Mouse (Mus musculus) neural tube, embryonic 13.5 days (tissue): Measurements from ENCODE around the gene Prickle2. TPM values are rescaled to one million over a fixed set of nuclear protein-coding genes. Genes with fewer than 3 reads are reported as not detected.
A peak's percentile ranks its signal among the peaks of the same experiment; 100 is the strongest.

Experiments
- ATAC-seq: fragments of 200-750 bp; cut with Nextera tagmentation; 2 replicates; pipeline ENCODE4 v1.8.0; 2017; ENCODE audit warnings: low read depth, mild to moderate bottlenecking, moderate TSS enrichment, moderate library complexity
- H3K27ac ChIP-seq: fragments of 300-500 bp; sonication (generic); replicated peaks from 2 replicates; pipeline ENCODE4 v1.5.1; 2015; ENCODE audit warnings: moderate library complexity, mild to moderate bottlenecking, inconsistent platforms
- H3K27me3 ChIP-seq: fragments of 300-500 bp; sonication (generic); 2 replicates; pipeline ENCODE4 v1.6.1; 2015; ENCODE audit warnings: mild to moderate bottlenecking, inconsistent platforms
- H3K36me3 ChIP-seq: fragments of 300-500 bp; sonication (generic); 2 replicates; pipeline ENCODE4 v1.6.1; 2015; ENCODE audit warnings: mild to moderate bottlenecking, inconsistent platforms
- H3K4me1 ChIP-seq: fragments of 300-500 bp; sonication (generic); replicated peaks from 2 replicates; pipeline ENCODE4 v1.6.1; 2015; ENCODE audit warnings: inconsistent platforms
- H3K4me2 ChIP-seq: fragments of 300-500 bp; sonication (generic); 2 replicates; pipeline ENCODE4 v1.6.1; 2015; ENCODE audit warnings: inconsistent platforms, mild to moderate bottlenecking, moderate library complexity
- H3K4me3 ChIP-seq: fragments of 300-500 bp; sonication (generic); 2 replicates; pipeline ENCODE4 v1.5.1; 2015; ENCODE audit warnings: mild to moderate bottlenecking, inconsistent platforms
- H3K9ac ChIP-seq: fragments of 300-500 bp; sonication (generic); 2 replicates; pipeline ENCODE4 v1.6.1; 2015; ENCODE audit warnings: moderate library complexity, mild to moderate bottlenecking, inconsistent platforms
- H3K9me3 ChIP-seq: fragments of 300-500 bp; sonication (generic); 2 replicates; pipeline ENCODE4 v1.6.1; 2016; ENCODE audit warnings: inconsistent platforms
- whole genome bisulfite sequencing: fragments of 180-500 bp; shearing (Covaris S2); methylation state at CpG from one replicate; pipeline ENCODE4 v1.1.7; 2015; 5-methylcytosine and 5-hydroxymethylcytosine counted together
- polyA plus RNA-seq: library from polyadenylated mRNA; unstranded; fragments of >200 nt; fragmentation: Nextera tagmentation; extraction: Ambion mirVana; gene quantifications from 2 replicates; pipeline ENCODE4 v1.2.1, GENCODE M21; 2015

Gene Prickle2
- 12.3 and 13.8 TPM in 2 replicates for polyA plus RNA-seq

DNA sequence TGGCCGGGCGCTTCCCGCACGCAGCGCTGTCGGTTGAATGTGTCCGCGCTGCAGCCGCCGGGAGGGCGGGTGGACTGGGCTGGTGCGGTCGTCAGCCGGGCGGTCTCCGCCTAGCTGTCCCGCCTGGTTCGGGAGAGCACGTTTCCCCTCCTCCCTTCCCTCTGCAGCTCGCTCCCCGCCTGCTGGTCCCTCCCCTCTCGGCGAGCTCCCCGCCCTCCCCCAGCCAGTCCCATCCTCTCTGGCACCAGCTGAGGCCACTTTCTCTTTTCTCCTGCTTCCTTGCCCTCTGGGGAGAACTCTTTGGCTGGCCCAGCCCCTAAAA is at the start of gene Prickle2:
Prickle2 (minus strand) TSS at position 11 of the 322 bp plus-strand sequence.
- H3K27me3 ChIP-seq: no peaks in the 10 kb centered on the region
- peaks cover 33% of the 10 kb centered on the region for H3K4me1 ChIP-seq
- H3K27ac ChIP-seq: peak within 1 kb of the TSS; percentile 82
- peak within 1 kb of the TSS; percentile 94 for H3K9ac ChIP-seq
- H3K4me2 ChIP-seq: peak within 1 kb of the TSS; percentile 91
- 0% methylated on average over 9 of the region's 24 CpGs for WGBS
- H3K36me3 ChIP-seq: 0 out of 2 replicates have a peak, but pooled peaks cover 6% of the 10 kb centered on the region
- H3K9me3 ChIP-seq: no peaks in the 10 kb centered on the region
- H3K4me3 ChIP-seq: peak within 1 kb of the TSS; percentile 76
- ATAC-seq: peak; percentile 94

DNA sequence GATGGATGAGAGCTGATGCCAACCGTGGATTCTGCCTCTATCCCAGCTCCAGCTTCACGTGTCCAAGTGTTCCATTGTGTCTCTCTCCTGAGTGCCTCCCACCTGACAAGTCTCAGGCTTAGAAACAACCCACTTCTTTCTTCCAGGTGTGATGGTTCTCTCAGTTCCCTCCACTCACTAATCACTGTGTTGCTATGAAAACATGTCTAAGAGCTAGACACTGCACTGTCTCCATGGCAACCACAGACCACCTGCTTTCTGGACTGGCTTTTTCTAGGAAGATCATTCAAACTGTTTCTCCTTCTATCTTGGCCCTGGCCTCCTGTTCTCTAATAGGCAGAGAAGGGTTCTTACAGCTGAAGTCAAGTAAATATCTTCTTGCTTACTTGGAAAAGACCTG is 46.8 kb upstream of the Prickle2 start:
- no peak overlapping the region for H3K27ac ChIP-seq
- H3K9me3 ChIP-seq: no peaks in the 10 kb centered on the region
- H3K27me3 ChIP-seq: no peaks in the 10 kb centered on the region
- peaks cover 5% of the 10 kb centered on the region; the same call in 1 of the 2 replicates for H3K4me1 ChIP-seq
- H3K4me2 ChIP-seq: no peak overlapping the region
- 89% methylated on average over 2 of the region's 2 CpGs for WGBS
- H3K36me3 ChIP-seq: no peaks in the 10 kb centered on the region
- ATAC-seq: no peak
- H3K9ac ChIP-seq: no peak overlapping the region
- H3K4me3 ChIP-seq: no peak overlapping the region

DNA sequence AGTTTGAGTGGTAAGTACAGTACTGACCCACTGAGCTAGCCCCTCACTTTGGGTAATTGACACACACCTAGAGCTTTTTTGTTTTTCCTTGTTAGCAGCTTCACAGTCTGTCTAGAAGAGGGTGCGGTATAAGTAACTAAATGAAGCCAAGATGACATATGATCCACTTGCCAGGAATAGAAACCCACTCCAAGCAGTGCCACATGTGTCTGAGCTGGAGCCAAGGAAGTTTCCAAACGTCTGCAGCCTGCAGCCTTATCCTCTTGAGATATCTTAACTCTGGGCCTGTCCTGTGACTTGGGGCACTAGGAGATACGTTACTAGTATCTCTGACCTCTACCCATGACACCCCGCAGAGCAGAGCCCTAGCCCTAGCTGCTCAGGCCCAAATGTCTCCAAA is 43.5 kb upstream of the Prickle2 start:
- H3K27me3 ChIP-seq: no peaks in the 10 kb centered on the region
- H3K4me1 ChIP-seq: peaks cover 5% of the 10 kb centered on the region; the same call in 1 of the 2 replicates
- no peak overlapping the region for H3K4me3 ChIP-seq
- no peaks in the 10 kb centered on the region for H3K36me3 ChIP-seq
- ATAC-seq: no peak
- no peaks in the 10 kb centered on the region for H3K9me3 ChIP-seq
- H3K9ac ChIP-seq: no peak overlapping the region
- 76% methylated on average over 4 of the region's 4 CpGs for WGBS
- H3K27ac ChIP-seq: no peak overlapping the region
- no peak overlapping the region for H3K4me2 ChIP-seq

DNA sequence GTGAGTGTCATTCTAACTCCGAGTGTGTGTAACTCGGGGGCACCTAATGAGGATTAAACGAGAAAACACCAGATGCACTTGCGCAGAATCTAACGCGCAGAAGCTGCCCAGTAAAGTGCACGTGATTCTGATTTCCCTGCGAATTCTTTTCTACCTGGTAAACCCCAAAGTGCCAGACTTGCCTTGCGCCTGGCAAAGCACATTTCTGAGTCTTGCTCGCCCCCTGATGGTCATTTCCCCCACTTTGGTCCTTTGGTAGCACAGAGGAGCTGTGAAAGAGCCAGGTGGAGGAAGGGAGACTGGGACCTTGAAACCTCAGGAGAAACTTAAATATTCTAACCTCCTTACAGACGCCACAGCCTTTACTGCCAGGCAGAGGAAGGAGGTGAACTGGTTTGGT is 37.6 kb upstream of the Prickle2 start:
- Histone ChIP-seq H3K36me3 (no peaks in the 10 kb centered on the region), H3K27me3 (no peaks in the 10 kb centered on the region), H3K27ac (no peak overlapping the region), H3K4me3 (no peak overlapping the region), H3K4me1 (peaks cover 11% of the 10 kb centered on the region), H3K9ac (no peak overlapping the region), H3K9me3 (no peaks in the 10 kb centered on the region), H3K4me2 (peak overlapping the region; percentile 37)
- 14% methylated on average over 11 of the region's 11 CpGs for WGBS
- ATAC-seq: peak; percentile 69; the same call in 1 of the 2 replicates

DNA sequence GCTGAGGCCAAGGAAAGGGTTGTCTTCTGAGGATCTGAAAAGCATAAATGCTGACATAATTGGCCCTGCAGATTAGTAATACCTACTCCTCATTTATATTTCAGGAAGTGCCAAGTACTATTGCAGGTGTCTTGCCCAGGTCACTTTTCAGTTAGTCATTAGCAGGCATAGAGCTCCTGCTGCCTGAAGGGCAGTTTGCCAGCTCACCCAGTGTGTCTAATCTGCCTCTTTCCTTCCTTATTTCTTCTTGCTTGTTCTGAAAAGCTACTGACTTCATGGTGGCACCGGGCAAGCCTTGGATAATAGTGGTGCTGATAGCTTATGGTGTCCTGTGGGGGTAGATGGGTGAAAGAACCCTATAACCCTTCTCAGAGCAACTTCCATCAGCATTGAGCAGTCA is 31.2 kb upstream of the Prickle2 start:
- Histone ChIP-seq H3K27ac (no peak overlapping the region), H3K9me3 (peaks cover 11% of the 10 kb centered on the region; the same call in 1 of the 2 replicates), H3K36me3 (no peaks in the 10 kb centered on the region), H3K4me1 (no peaks in the 10 kb centered on the region), H3K9ac (no peak overlapping the region), H3K4me3 (no peak overlapping the region), H3K27me3 (no peaks in the 10 kb centered on the region), H3K4me2 (no peak overlapping the region)
- no peak for ATAC-seq
- WGBS: 88% methylated on average over 1 of the region's 1 CpGs

DNA sequence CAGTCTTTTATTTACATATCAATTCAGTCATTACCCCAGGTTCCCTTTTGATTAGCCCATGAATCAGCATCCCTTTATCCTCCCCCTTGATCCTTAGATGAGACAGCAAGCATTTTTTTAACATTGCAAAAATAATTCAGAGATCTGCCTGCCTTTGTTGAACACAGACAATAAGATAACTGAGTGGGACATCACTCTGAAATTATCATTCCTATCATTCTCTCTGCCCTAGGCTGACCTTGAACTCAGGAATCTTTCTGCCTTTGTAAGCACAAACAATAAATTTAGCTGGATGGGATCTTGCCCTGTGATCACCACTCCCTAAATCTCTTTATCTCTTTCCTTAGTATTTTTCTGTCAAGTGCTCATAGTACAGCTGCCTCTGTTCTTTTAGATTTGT is 27.7 kb upstream of the Prickle2 start:
- Histone ChIP-seq H3K4me2 (no peak overlapping the region), H3K4me1 (peaks cover 4% of the 10 kb centered on the region), H3K27ac (no peak overlapping the region), H3K9me3 (peaks cover 11% of the 10 kb centered on the region; the same call in 1 of the 2 replicates), H3K9ac (no peak overlapping the region), H3K4me3 (no peak overlapping the region), H3K27me3 (no peaks in the 10 kb centered on the region), H3K36me3 (no peaks in the 10 kb centered on the region)
- no peak for ATAC-seq

DNA sequence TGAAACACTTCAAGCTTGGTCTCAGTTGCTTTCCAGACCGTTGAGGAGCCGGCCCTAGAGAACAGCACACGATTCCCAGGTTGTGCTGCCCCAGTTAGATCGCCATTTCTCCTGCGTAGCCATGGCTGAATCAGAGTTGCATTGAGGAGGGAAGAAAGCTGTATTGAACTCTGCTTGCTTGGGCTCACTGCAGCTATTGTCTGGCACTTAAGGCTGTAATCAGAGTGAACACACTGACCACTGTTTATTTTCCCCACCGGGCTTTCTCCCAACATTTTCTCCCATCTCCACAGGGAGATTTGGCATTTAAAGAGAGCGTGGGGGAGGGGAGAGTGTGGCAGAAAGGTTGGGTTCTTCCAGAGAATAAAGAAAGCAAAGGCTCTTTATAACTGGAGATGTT is 22.6 kb upstream of the Prickle2 start:
- ATAC-seq: no peak
- H3K27ac ChIP-seq: peak overlapping the region; percentile 54; the same call in 1 of the 2 replicates

DNA sequence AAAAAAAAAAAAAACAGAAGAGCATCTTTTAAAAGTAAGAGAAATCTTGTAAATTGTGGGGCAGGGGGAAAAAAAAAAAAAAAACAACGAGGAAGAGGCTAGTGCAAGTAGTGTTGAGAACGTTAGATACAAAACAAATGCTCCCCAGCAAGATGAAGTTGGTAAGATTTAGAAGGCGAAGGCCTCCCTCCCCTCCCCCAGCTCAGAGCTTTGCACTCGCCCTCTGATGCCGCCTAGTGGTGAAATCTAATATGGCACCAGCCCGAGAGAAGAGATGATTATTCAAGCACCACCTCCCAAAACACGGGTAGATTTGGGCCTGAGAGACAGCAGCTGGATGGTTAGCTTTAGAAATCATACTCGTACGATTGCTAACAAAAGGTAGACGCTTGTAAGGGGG is 22.1 kb upstream of the Prickle2 start:
- under 1% methylated on average over 10 of the region's 10 CpGs for WGBS
- Histone ChIP-seq H3K27me3 (no peaks in the 10 kb centered on the region), H3K36me3 (no peaks in the 10 kb centered on the region), H3K27ac (peak overlapping the region; percentile 54; the same call in 1 of the 2 replicates), H3K4me1 (peaks cover 40% of the 10 kb centered on the region), H3K9me3 (no peaks in the 10 kb centered on the region), H3K4me3 (no peak overlapping the region), H3K4me2 (no peak overlapping the region; the same call in 1 of the 2 replicates), H3K9ac (peak overlapping the region; percentile 43; the same call in 1 of the 2 replicates)
- ATAC-seq: no peak

More for the DNA sequence above, 22.6 kb upstream of the Prickle2 start:
- Histone ChIP-seq H3K9ac (peak overlapping the region; percentile 43; the same call in 1 of the 2 replicates), H3K4me1 (peaks cover 40% of the 10 kb centered on the region), H3K27me3 (no peaks in the 10 kb centered on the region), H3K36me3 (no peaks in the 10 kb centered on the region), H3K4me2 (no peak overlapping the region; the same call in 1 of the 2 replicates), H3K4me3 (no peak overlapping the region), H3K9me3 (0 out of 2 replicates have a peak, but pooled peaks cover 3% of the 10 kb centered on the region)
- WGBS: 37% methylated on average over 7 of the region's 7 CpGs

DNA sequence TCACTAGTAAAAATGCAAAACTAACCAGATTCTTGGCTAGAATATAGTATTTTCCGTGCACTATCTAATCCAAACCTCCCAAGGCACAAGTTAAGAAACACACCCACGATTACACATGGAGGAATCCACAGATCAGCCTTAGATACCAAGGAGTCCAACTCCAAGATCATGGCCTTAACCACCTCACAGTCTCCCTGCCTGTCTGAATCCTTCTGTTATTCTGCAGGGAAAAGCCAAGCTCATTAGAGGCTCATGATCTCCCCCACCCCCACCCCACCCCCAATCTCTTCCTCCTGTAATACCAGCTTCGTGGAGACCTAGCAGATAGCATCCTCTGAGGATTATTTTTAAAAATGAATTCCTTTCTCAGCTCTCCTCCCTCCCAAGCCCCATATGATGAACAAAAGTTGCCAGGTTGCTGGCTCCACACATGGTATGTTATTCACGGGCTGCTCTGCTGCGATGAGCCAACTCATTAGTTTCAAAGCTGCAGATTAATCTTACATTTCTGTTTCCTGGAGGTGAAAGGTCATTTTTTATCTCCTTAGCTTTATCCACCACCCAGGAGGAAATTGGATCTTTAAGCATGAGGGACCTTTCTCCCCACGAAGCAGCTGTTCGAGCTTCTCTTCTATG is 21.5 kb upstream of the Prickle2 start:
- Histone ChIP-seq H3K27me3 (no peaks in the 10 kb centered on the region), H3K4me1 (peaks cover 40% of the 10 kb centered on the region), H3K27ac (no peak overlapping the region), H3K9me3 (no peaks in the 10 kb centered on the region), H3K4me3 (no peak overlapping the region), H3K36me3 (no peaks in the 10 kb centered on the region), H3K4me2 (no peak overlapping the region), H3K9ac (no peak overlapping the region)
- 25% methylated on average over 7 of the region's 7 CpGs for WGBS
- ATAC-seq: no peak

DNA sequence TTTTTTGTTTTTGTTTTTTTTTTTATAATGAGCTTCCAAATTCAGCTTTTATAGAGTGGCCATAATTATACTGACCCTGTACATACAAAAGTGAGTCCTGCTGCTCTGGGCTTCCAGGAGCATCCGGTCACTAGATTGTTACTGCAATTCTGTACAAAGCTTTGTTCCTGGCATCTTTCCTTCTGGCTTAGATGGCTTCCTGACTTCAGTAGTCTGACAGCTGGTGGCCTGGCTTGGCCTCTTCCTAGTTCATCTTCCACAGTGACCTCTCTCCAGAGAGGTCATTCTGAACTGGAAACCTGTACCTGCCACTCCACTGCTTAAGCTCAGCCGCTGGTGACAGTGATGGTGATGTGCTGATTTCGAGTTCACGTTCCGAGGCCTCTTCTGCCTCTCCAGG is 20.2 kb upstream of the Prickle2 start:
- Histone ChIP-seq H3K27ac (peak overlapping the region; percentile 33; the same call in 1 of the 2 replicates), H3K9me3 (no peaks in the 10 kb centered on the region), H3K4me2 (no peak overlapping the region), H3K27me3 (no peaks in the 10 kb centered on the region), H3K36me3 (no peaks in the 10 kb centered on the region), H3K4me1 (peaks cover 40% of the 10 kb centered on the region), H3K4me3 (no peak overlapping the region), H3K9ac (no peak overlapping the region)
- 80% methylated on average over 5 of the region's 5 CpGs for WGBS
- ATAC-seq: no peak

DNA sequence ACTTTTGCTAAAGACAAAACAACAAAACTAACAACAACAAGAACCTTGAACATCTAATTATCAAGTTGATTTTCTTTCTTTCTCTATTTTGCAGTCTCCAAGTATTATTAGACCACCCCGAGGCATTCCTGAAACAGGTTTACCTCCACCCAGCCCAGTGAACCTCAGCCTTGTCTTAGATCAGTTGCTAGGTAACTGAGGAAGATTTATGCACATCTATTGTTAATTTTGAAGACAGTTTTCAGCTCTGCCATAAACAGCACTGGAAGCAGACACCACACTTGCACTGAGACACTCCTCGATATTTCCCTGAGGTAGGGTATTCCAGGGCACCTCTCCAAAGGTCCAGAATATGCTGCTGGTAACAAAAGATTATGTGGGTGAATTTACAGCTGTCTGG is 18.4 kb upstream of the Prickle2 start:
- Histone ChIP-seq H3K9me3 (no peaks in the 10 kb centered on the region), H3K4me3 (no peak overlapping the region), H3K36me3 (no peaks in the 10 kb centered on the region), H3K4me1 (peaks cover 40% of the 10 kb centered on the region), H3K27me3 (no peaks in the 10 kb centered on the region), H3K27ac (peak overlapping the region; percentile 67), H3K9ac (no peak overlapping the region), H3K4me2 (no peak overlapping the region)
- WGBS: 30% methylated on average over 2 of the region's 2 CpGs
- ATAC-seq: no peak

DNA sequence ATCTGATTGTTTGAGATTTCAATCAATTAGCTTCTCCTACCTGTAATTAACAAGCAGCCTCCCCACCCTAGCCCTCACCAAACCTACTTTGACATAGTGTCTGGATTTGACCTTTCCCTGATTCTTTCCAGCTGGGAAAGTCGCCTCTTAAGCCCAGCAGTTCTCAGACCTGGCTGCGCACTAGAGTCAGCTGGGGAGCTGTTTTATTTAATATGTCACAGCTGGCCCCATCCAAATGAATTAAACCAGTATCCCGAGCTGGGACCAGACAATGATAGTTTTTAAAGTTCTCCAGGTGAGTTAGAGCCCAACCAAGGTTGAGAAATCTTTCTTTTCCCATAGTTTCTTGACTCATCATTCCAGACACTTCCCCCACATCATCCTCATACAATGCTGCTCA is 9.9 kb upstream of the Prickle2 start:
- Histone ChIP-seq H3K4me1 (peaks cover 6% of the 10 kb centered on the region), H3K4me2 (no peak overlapping the region), H3K4me3 (no peak overlapping the region), H3K9me3 (no peaks in the 10 kb centered on the region), H3K27ac (no peak overlapping the region), H3K9ac (no peak overlapping the region), H3K27me3 (no peaks in the 10 kb centered on the region), H3K36me3 (no peaks in the 10 kb centered on the region)
- no peak for ATAC-seq
- WGBS: 47% methylated on average over 3 of the region's 3 CpGs

DNA sequence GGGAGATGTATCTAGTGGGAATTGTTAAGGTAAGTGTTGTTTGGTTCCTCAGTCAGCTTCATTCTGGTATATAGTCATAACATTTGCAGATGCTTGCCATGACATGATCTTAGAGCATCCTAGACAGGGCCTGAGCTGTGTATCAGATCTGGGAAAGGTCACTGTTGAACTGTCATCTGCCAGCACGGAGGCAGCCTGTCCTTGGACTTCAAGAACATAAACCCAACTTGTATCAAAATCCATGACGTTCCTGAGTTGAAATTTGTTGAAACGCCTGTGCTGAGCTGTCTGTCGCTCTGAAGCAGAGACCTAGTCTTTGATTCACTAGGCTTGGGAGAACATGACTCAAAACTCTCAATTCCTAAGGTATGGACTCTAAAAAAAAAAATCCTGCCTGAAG is 8.8 kb upstream of the Prickle2 start:
- no peak for ATAC-seq
- H3K9ac ChIP-seq: no peak overlapping the region
- H3K4me2 ChIP-seq: no peak overlapping the region
- no peak overlapping the region for H3K4me3 ChIP-seq
- H3K27ac ChIP-seq: no peak overlapping the region
- no peaks in the 10 kb centered on the region for H3K27me3 ChIP-seq
- H3K36me3 ChIP-seq: no peaks in the 10 kb centered on the region
- no peaks in the 10 kb centered on the region for H3K9me3 ChIP-seq
- 90% methylated on average over 4 of the region's 4 CpGs for WGBS
- H3K4me1 ChIP-seq: peaks cover 6% of the 10 kb centered on the region
